Mouse (Mus musculus) ES-E14 (cell line): ENCODE data around the gene Pacsin1.

Source experiments
- HCFC1 ChIP-seq: IDR thresholded peaks from 2 replicates; pipeline ENCODE4 v1.6.1; 2012; ENCODE audit warnings: low read length, inconsistent platforms, borderline replicate concordance; ENCODE audit not compliant: insufficient read depth
- MAFK ChIP-seq: IDR thresholded peaks from 2 replicates; pipeline ENCODE4 v1.6.1; 2014; ENCODE audit warnings: mild to moderate bottlenecking, low read depth, low read length, inconsistent platforms; ENCODE audit not compliant: insufficient read depth
- ZC3H11A ChIP-seq: IDR thresholded peaks from 2 replicates; pipeline ENCODE4 v1.6.1; 2012; ENCODE audit warnings: low read depth, mild to moderate bottlenecking, inconsistent platforms, low read length, borderline replicate concordance
- ZNF384 ChIP-seq: IDR thresholded peaks from 2 replicates; pipeline ENCODE4 v1.6.1; 2012; ENCODE audit warnings: low read depth, low read length, inconsistent platforms

DNA sequence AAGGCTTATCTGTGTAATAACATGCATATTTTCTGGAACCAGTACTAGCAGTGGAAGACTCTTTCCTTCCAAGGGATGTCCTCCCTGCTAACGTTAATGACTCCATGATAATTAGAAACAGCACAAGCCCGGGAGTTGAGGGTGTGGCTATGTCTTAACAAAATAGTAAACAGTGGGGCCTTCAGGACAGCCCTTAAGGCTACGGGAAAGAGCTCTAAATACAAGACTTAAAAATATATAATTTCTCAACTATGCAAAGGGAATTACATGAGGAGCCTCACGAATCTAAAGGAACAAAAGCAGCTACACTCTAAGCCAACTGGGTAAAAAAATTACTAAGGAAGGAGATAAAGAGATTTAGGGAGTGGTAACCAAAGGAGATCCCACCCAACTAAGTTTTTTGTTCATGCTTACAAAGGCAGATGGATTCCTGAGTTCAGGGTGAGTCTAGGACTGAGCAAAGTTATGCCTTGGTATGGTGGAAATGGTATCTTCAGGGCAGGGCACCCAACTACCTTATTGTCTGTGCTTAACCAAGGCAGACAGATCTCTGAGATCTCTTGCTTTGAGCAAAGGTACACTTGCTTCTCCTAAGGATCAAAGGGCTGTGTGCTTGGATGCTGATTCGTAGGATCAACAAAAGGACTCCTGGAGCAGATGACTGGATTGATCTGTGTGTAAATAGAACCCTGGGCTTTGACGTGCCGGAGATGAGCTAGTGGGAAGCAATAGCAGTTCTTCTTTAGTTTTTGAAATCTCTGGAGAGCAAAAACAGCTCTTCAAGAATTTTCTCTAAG lies 29.7 kb upstream of the Pacsin1 start:
- TF ChIP-seq ZC3H11A = no peak
- no peak for TF ChIP-seq MAFK
- no peak for TF ChIP-seq ZNF384
- TF ChIP-seq HCFC1 = no peak
